Mouse (Mus musculus): Measurements from ENCODE around the gene Rhox4a2. TPM values are rescaled to one million over a fixed set of nuclear protein-coding genes. Genes with fewer than 3 reads are reported as not detected.
"Not testable (repeated sequence)": the region's sequence is repeated elsewhere in the genome, so short reads cannot be mapped to it uniquely, and the experiment has no call there.

Rhox4a2 gene
- 1.7 TPM in 1 of 2 replicates, not detected in the other for polyA plus RNA-seq (2015; fragmentation: Nextera tagmentation; extraction: Ambion mirVana)

DNA sequence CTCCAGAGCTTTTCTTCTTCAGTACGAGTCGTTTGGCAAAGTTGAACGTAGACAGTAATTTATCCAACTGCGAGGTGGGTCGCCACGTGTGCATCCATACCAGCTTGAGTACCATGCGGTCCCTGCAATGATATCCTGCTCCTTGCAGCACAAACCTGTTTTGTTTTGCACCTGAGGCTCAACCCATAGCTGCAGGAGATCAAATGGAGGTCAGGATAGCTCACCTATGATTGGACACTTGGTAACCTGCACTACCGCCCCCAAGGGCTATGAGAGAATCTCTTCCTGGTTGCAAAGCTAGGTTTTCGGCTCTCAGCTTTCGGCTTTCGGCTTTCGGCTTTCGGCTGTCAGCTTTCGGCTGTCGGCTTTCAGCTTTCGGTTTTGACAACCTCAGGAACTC lies at the start of gene Rhox4a2:
Gene Rhox4a2 (plus strand): TSS at position 301 of the 400 bp plus-strand sequence.
- not testable (repeated sequence) for H3K4me1 ChIP-seq; H3K36me3 ChIP-seq; H3K9ac ChIP-seq; H3K27me3 ChIP-seq; H3K4me2 ChIP-seq; ATAC-seq (ENCODE audit: insufficient number of reproducible peaks, insufficient read depth, low FRiP score, low TSS enrichment, low read depth); H3K9me3 ChIP-seq; H3K27ac ChIP-seq; H3K4me3 ChIP-seq
- 82% methylated on average over 9 of the region's 16 CpGs for WGBS

DNA sequence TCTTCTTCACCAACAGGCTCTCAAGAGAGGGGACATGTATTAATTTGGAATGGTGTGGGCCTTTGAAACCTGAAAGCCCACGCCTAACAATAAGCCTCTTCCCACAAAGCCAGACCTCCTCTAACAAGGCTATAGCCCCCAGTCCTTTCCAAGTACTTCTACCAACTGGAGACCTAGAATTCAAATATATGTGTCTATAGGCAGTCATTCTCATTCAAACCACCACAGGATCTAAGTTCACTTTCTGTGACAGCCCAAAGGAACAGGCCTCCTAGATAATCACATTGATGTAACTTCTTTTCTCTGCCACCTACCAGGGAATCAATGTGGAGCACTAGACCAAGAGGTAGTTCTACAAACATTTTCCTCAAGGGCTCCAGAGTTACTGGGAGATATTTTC lies 10.9 kb upstream of the Rhox4a2 start, which contains the start of gene Rhox3a2:
Gene Rhox3a2 (plus strand): TSS at position 301 of the 400 bp plus-strand sequence.
- H3K4me3 ChIP-seq; H3K27me3 ChIP-seq; H3K9ac ChIP-seq; H3K27ac ChIP-seq; H3K4me2 ChIP-seq; H3K4me1 ChIP-seq; H3K36me3 ChIP-seq; H3K9me3 ChIP-seq; ATAC-seq (ENCODE audit: insufficient number of reproducible peaks, insufficient read depth, low FRiP score, low TSS enrichment, low read depth): not testable (repeated sequence)
- WGBS: no CpG with 5 or more reads among the region's 1 CpGs

DNA sequence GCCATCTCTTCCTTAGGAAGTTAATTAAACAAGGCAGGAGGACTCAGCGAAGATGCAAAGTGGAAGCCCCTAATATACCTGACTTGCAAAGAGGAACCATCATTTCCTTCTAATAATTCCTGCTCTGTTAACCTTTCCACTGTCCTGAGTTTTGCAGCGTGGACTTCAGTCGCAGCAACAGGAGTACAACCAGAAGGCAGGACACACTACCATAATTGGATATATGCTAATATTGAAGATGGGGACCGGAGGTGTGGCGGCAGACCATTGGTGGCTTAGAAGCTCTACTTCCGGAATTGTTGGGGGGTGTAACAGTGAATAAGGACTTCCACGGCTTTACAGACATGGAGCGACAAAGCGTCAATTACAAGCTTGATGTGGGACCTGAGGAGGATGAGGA lies 21.1 kb downstream of the Rhox4a2 start, which contains the start of gene Rhox2b:
Gene Rhox2b (plus strand): TSS at position 301 of the 400 bp plus-strand sequence.
- not testable (repeated sequence) for H3K4me3 ChIP-seq; ATAC-seq (ENCODE audit: insufficient number of reproducible peaks, insufficient read depth, low FRiP score, low TSS enrichment, low read depth); H3K4me1 ChIP-seq; H3K9ac ChIP-seq; H3K4me2 ChIP-seq; H3K27me3 ChIP-seq; H3K36me3 ChIP-seq; H3K27ac ChIP-seq; H3K9me3 ChIP-seq
- WGBS: no CpG with 5 or more reads among the region's 9 CpGs

DNA sequence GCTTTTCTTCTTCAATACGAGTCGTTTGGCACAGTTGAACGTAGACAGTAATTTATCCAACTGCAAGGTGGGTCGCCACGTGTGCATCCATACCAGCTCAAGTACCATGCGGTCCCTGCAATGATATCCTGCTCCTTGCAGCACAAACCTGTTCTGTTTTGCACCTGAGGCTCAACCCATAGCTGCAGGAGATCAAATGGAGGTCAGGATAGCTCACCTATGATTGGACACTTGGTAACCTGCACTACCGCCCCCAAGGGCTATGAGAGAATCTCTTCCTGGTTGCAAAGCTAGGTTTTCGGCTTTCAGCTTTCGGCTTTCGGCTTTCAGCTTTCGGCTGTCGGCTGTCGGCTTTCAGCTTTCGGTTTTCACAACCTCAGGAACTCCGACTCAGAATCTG lies 41.5 kb downstream of the Rhox4a2 start, which contains the start of gene Rhox4b:
Gene Rhox4b (plus strand): TSS at position 301 of the 400 bp plus-strand sequence.
- ATAC-seq (ENCODE audit: insufficient number of reproducible peaks, insufficient read depth, low FRiP score, low TSS enrichment, low read depth): not testable (repeated sequence)
- 87% methylated on average over 14 of the region's 15 CpGs for WGBS

More for the DNA sequence above, 41.5 kb downstream of the Rhox4a2 start, which contains the start of gene Rhox4b:
- not testable (repeated sequence) for H3K27me3 ChIP-seq, H3K36me3 ChIP-seq, H3K27ac ChIP-seq, H3K4me1 ChIP-seq, H3K9me3 ChIP-seq, H3K4me3 ChIP-seq, H3K4me2 ChIP-seq, H3K9ac ChIP-seq

Other genes with a start within 250 kb of the Rhox4a2 start
- not detected in 2 replicates for gene Akap14, start 222.0 kb upstream of the Rhox4a2 start, polyA plus RNA-seq (2015; fragmentation: Nextera tagmentation; extraction: Ambion mirVana)
- 454 and 456 TPM in 2 replicates for gene Ndufa1, start 199.7 kb upstream of the Rhox4a2 start, polyA plus RNA-seq (2015; fragmentation: Nextera tagmentation; extraction: Ambion mirVana)
- gene Rnf113a1, start 199.6 kb upstream of the Rhox4a2 start, polyA plus RNA-seq (2015; fragmentation: Nextera tagmentation; extraction: Ambion mirVana): 12.4 and 14.1 TPM in 2 replicates
- not detected in 2 replicates for gene Gm9, start 179.8 kb upstream of the Rhox4a2 start, polyA plus RNA-seq (2015; fragmentation: Nextera tagmentation; extraction: Ambion mirVana)
- gene Rhox1, start 168.6 kb upstream of the Rhox4a2 start, polyA plus RNA-seq (2015; fragmentation: Nextera tagmentation; extraction: Ambion mirVana): not detected in 2 replicates
- gene Rhox2a, start 145.9 kb upstream of the Rhox4a2 start, polyA plus RNA-seq (2015; fragmentation: Nextera tagmentation; extraction: Ambion mirVana): not detected in 2 replicates
- not detected in 2 replicates for gene Rhox3a, start 140.9 kb upstream of the Rhox4a2 start, polyA plus RNA-seq (2015; fragmentation: Nextera tagmentation; extraction: Ambion mirVana)
- 1.1 TPM in 1 of 2 replicates, not detected in the other for gene Rhox4a, start 125.5 kb upstream of the Rhox4a2 start, polyA plus RNA-seq (2015; fragmentation: Nextera tagmentation; extraction: Ambion mirVana)
- not detected in 2 replicates for gene Rhox3a2, start 10.8 kb upstream of the Rhox4a2 start, polyA plus RNA-seq (2015; fragmentation: Nextera tagmentation; extraction: Ambion mirVana)
- gene Rhox2b, start 21.2 kb downstream of the Rhox4a2 start, polyA plus RNA-seq (2015; fragmentation: Nextera tagmentation; extraction: Ambion mirVana): not detected in 2 replicates
- 0.87 TPM in 1 of 2 replicates, not detected in the other for gene Rhox4b, start 41.6 kb downstream of the Rhox4a2 start, polyA plus RNA-seq (2015; fragmentation: Nextera tagmentation; extraction: Ambion mirVana)
- 0.45 TPM in 1 of 2 replicates, not detected in the other for gene Rhox2c, start 62.8 kb downstream of the Rhox4a2 start, polyA plus RNA-seq (2015; fragmentation: Nextera tagmentation; extraction: Ambion mirVana)
- not detected in 2 replicates for gene Rhox3c, start 67.7 kb downstream of the Rhox4a2 start, polyA plus RNA-seq (2015; fragmentation: Nextera tagmentation; extraction: Ambion mirVana)
- not detected in 2 replicates for gene Rhox4c, start 89.5 kb downstream of the Rhox4a2 start, polyA plus RNA-seq (2015; fragmentation: Nextera tagmentation; extraction: Ambion mirVana)
- gene Rhox2d, start 102.6 kb downstream of the Rhox4a2 start, polyA plus RNA-seq (2015; fragmentation: Nextera tagmentation; extraction: Ambion mirVana): not detected in 2 replicates
- gene Rhox4d, start 123.5 kb downstream of the Rhox4a2 start, polyA plus RNA-seq (2015; fragmentation: Nextera tagmentation; extraction: Ambion mirVana): 0.62 TPM in 1 of 2 replicates, not detected in the other
- not detected in 2 replicates for gene Rhox2e, start 139.6 kb downstream of the Rhox4a2 start, polyA plus RNA-seq (2015; fragmentation: Nextera tagmentation; extraction: Ambion mirVana)
- gene Rhox3e, start 151.2 kb downstream of the Rhox4a2 start, polyA plus RNA-seq (2015; fragmentation: Nextera tagmentation; extraction: Ambion mirVana): not detected in 2 replicates
- gene Rhox4e, start 166.6 kb downstream of the Rhox4a2 start, polyA plus RNA-seq (2015; fragmentation: Nextera tagmentation; extraction: Ambion mirVana): 0.70 TPM in 1 of 2 replicates, not detected in the other
- gene Rhox2f, start 180.6 kb downstream of the Rhox4a2 start, polyA plus RNA-seq (2015; fragmentation: Nextera tagmentation; extraction: Ambion mirVana): not detected in 2 replicates
- gene Rhox3f, start 190.1 kb downstream of the Rhox4a2 start, polyA plus RNA-seq (2015; fragmentation: Nextera tagmentation; extraction: Ambion mirVana): not detected in 2 replicates
- gene Rhox4f, start 216.9 kb downstream of the Rhox4a2 start, polyA plus RNA-seq (2015; fragmentation: Nextera tagmentation; extraction: Ambion mirVana): not detected in 2 replicates
- gene Rhox3g, start 237.8 kb downstream of the Rhox4a2 start, polyA plus RNA-seq (2015; fragmentation: Nextera tagmentation; extraction: Ambion mirVana): not detected in 2 replicates

All from embryonic facial prominence, embryonic 13.5 days (tissue).